Mouse (Mus musculus): ENCODE measurements around the gene Slc17a2.

Slc17a2 gene

GRCm38 (mm10) chr13:23792520-23792919 is 14.3 kb upstream of the Slc17a2 start:
- DNase-seq (ENCODE audit: low read depth) = peak; percentile 53

GRCm38 (mm10) chr13:23799405-23799804 is 7.4 kb upstream of the Slc17a2 start:
- DNase-seq (ENCODE audit: low read depth) = no peak

- DNase-seq (ENCODE audit: low read depth) = no peak
These were observed 2.3 kb upstream of the Slc17a2 start for GRCm38 (mm10) chr13:23804532-23804931.

GRCm38 (mm10) chr13:23816148-23816547 is 9.4 kb downstream of the Slc17a2 start:
- DNase-seq (ENCODE audit: low read depth) = no peak

- DNase-seq (ENCODE audit: low read depth) = no peak
These were observed 13.6 kb downstream of the Slc17a2 start for GRCm38 (mm10) chr13:23820179-23820940.

- no peak for DNase-seq (ENCODE audit: low read depth)
These were observed 15.4 kb downstream of the Slc17a2 start for GRCm38 (mm10) chr13:23822213-23822612.

GRCm38 (mm10) chr13:23826606-23827005 is 19.8 kb downstream of the Slc17a2 start:
- no peak for DNase-seq (ENCODE audit: low read depth)

GRCm38 (mm10) chr13:23833053-23833452 is 26.3 kb downstream of the Slc17a2 start:
- DNase-seq (ENCODE audit: low read depth) = peak; percentile 10

- no peak for DNase-seq (ENCODE audit: low read depth)
These were observed 28.0 kb downstream of the Slc17a2 start for GRCm38 (mm10) chr13:23834836-23835235.

- no peak for DNase-seq (ENCODE audit: low read depth)
These were observed 29.8 kb downstream of the Slc17a2 start for GRCm38 (mm10) chr13:23836630-23837029.

GRCm38 (mm10) chr13:23839308-23839707 is 32.5 kb downstream of the Slc17a2 start, which contains the start of gene Slc17a3:
Gene Slc17a3 (plus strand): TSS chr13:23839434.
- no peak for DNase-seq (ENCODE audit: low read depth)

- DNase-seq (ENCODE audit: low read depth) = no peak
These were observed 39.1 kb downstream of the Slc17a2 start for GRCm38 (mm10) chr13:23845851-23846250.

GRCm38 (mm10) chr13:23849299-23849698 is 42.5 kb downstream of the Slc17a2 start:
- DNase-seq (ENCODE audit: low read depth) = no peak

GRCm38 (mm10) chr13:23856401-23856800 is 49.6 kb downstream of the Slc17a2 start:
- no peak for DNase-seq (ENCODE audit: low read depth)

GRCm38 (mm10) chr13:23861815-23862214 is 55.0 kb downstream of the Slc17a2 start:
- DNase-seq (ENCODE audit: low read depth) = no peak

- DNase-seq (ENCODE audit: low read depth) = no peak
These were observed 57.9 kb downstream of the Slc17a2 start for GRCm38 (mm10) chr13:23864711-23865110.

GRCm38 (mm10) chr13:23866086-23866710 is 59.4 kb downstream of the Slc17a2 start:
- no peak for DNase-seq (ENCODE audit: low read depth)

- DNase-seq (ENCODE audit: low read depth) = no peak
These were observed 60.2 kb downstream of the Slc17a2 start for GRCm38 (mm10) chr13:23867000-23867399.

GRCm38 (mm10) chr13:23867405-23867804 is 60.6 kb downstream of the Slc17a2 start, which contains the start of gene Slc17a1:
Gene Slc17a1 (plus strand): TSS chr13:23867750.
- DNase-seq (ENCODE audit: low read depth) = no peak

GRCm38 (mm10) chr13:23868790-23869533 is 62.2 kb downstream of the Slc17a2 start:
- no peak for DNase-seq (ENCODE audit: low read depth)

- DNase-seq (ENCODE audit: low read depth) = no peak
These were observed 63.2 kb downstream of the Slc17a2 start for GRCm38 (mm10) chr13:23869996-23870395.

GRCm38 (mm10) chr13:23873141-23873540 is 66.3 kb downstream of the Slc17a2 start:
- DNase-seq (ENCODE audit: low read depth) = no peak

All from c-Kit-positive CD71-positive TER-119-negative erythroid progenitor cells, embryonic 14.5 days (primary cell).